Mouse (Mus musculus): Measurements from ENCODE around the gene Paqr9. TPM values are rescaled to one million over a fixed set of nuclear protein-coding genes. Genes with fewer than 3 reads are reported as not detected.

The Paqr9 gene
- polyA plus RNA-seq, 1 experiment from 2014 or later, result 0.09 TPM

GRCm38 (mm10) chr9:95598179-95598721, 38.8 kb downstream of the Paqr9 start:
- no peak overlapping the region for H3K27ac ChIP-seq (ENCODE audit: low read length)
- WGBS, result 33% methylated on average over 19 of the region's 19 CpGs
- H3K4me1 ChIP-seq (ENCODE audit: control insufficient read depth, insufficient read depth, low read length), result no peaks in the 10 kb centered on the region
- H3K9ac ChIP-seq (replicated peaks; ENCODE audit: low read depth, low read length), result no peak overlapping the region
- H3K4me3 ChIP-seq (ENCODE audit: low read depth, low read length), result no peak overlapping the region
- ATAC-seq (ENCODE audit: insufficient number of reproducible peaks, insufficient read depth, low FRiP score, low read depth), result no peak
- no peaks in the 10 kb centered on the region; the same call in 1 of the 2 replicates for H3K27me3 ChIP-seq (ENCODE audit: control insufficient read depth, insufficient read depth, low read length)
- H3K36me3 ChIP-seq (ENCODE audit: control insufficient read depth, insufficient read depth, low read length), result no peaks in the 10 kb centered on the region
- no peaks in the 10 kb centered on the region for H3K9me3 ChIP-seq (ENCODE audit: control insufficient read depth, low read depth, low read length)
- H3K4me2 ChIP-seq (replicated peaks; ENCODE audit: low read depth, low read length), result peak overlapping the region; percentile 37

- Histone ChIP-seq H3K4me1 (ENCODE audit: control insufficient read depth, insufficient read depth, low read length) (no peaks in the 10 kb centered on the region), H3K27ac (ENCODE audit: low read length) (no peak overlapping the region), H3K36me3 (ENCODE audit: control insufficient read depth, insufficient read depth, low read length) (no peaks in the 10 kb centered on the region), H3K9me3 (ENCODE audit: control insufficient read depth, low read depth, low read length) (no peaks in the 10 kb centered on the region), H3K27me3 (ENCODE audit: control insufficient read depth, insufficient read depth, low read length) (no peaks in the 10 kb centered on the region; the same call in 1 of the 2 replicates), H3K9ac (replicated peaks; ENCODE audit: low read depth, low read length) (no peak overlapping the region), H3K4me3 (ENCODE audit: low read depth, low read length) (no peak overlapping the region), H3K4me2 (replicated peaks; ENCODE audit: low read depth, low read length) (no peak overlapping the region)
- no peak for ATAC-seq (ENCODE audit: insufficient number of reproducible peaks, insufficient read depth, low FRiP score, low read depth)
- 86% methylated on average over 4 of the region's 4 CpGs for WGBS
These were observed 39.9 kb downstream of the Paqr9 start for GRCm38 (mm10) chr9:95599399-95599798.

- WGBS, result 62% methylated on average over 3 of the region's 3 CpGs
- Histone ChIP-seq H3K9me3 (ENCODE audit: control insufficient read depth, low read depth, low read length) (no peaks in the 10 kb centered on the region), H3K27me3 (ENCODE audit: control insufficient read depth, insufficient read depth, low read length) (no peaks in the 10 kb centered on the region; the same call in 1 of the 2 replicates), H3K27ac (ENCODE audit: low read length) (no peak overlapping the region), H3K4me1 (ENCODE audit: control insufficient read depth, insufficient read depth, low read length) (no peaks in the 10 kb centered on the region), H3K4me3 (ENCODE audit: low read depth, low read length) (no peak overlapping the region), H3K4me2 (replicated peaks; ENCODE audit: low read depth, low read length) (no peak overlapping the region), H3K9ac (replicated peaks; ENCODE audit: low read depth, low read length) (no peak overlapping the region), H3K36me3 (ENCODE audit: control insufficient read depth, insufficient read depth, low read length) (no peaks in the 10 kb centered on the region)
- no peak for ATAC-seq (ENCODE audit: insufficient number of reproducible peaks, insufficient read depth, low FRiP score, low read depth)
These were observed 43.4 kb downstream of the Paqr9 start for GRCm38 (mm10) chr9:95602849-95603248.

- Histone ChIP-seq H3K27ac (ENCODE audit: low read length) (no peak overlapping the region), H3K4me2 (replicated peaks; ENCODE audit: low read depth, low read length) (no peak overlapping the region), H3K4me3 (ENCODE audit: low read depth, low read length) (no peak overlapping the region), H3K4me1 (ENCODE audit: control insufficient read depth, insufficient read depth, low read length) (no peaks in the 10 kb centered on the region), H3K27me3 (ENCODE audit: control insufficient read depth, insufficient read depth, low read length) (no peaks in the 10 kb centered on the region; the same call in 1 of the 2 replicates), H3K9ac (replicated peaks; ENCODE audit: low read depth, low read length) (no peak overlapping the region), H3K9me3 (ENCODE audit: control insufficient read depth, low read depth, low read length) (no peaks in the 10 kb centered on the region), H3K36me3 (ENCODE audit: control insufficient read depth, insufficient read depth, low read length) (no peaks in the 10 kb centered on the region)
- WGBS, result 85% methylated on average over 9 of the region's 9 CpGs
- no peak for ATAC-seq (ENCODE audit: insufficient number of reproducible peaks, insufficient read depth, low FRiP score, low read depth)
These were observed 43.9 kb downstream of the Paqr9 start for GRCm38 (mm10) chr9:95603316-95603715.

GRCm38 (mm10) chr9:95607196-95607595, 47.7 kb downstream of the Paqr9 start:
- no peak for ATAC-seq (ENCODE audit: insufficient number of reproducible peaks, insufficient read depth, low FRiP score, low read depth)
- H3K27me3 ChIP-seq (ENCODE audit: control insufficient read depth, insufficient read depth, low read length), result no peaks in the 10 kb centered on the region
- no peak overlapping the region for H3K9ac ChIP-seq (replicated peaks; ENCODE audit: low read depth, low read length)
- no peaks in the 10 kb centered on the region for H3K9me3 ChIP-seq (ENCODE audit: control insufficient read depth, low read depth, low read length)
- H3K4me3 ChIP-seq (ENCODE audit: low read depth, low read length), result no peak overlapping the region
- no peaks in the 10 kb centered on the region for H3K36me3 ChIP-seq (ENCODE audit: control insufficient read depth, insufficient read depth, low read length)
- no peak overlapping the region for H3K27ac ChIP-seq (ENCODE audit: low read length)
- H3K4me2 ChIP-seq (replicated peaks; ENCODE audit: low read depth, low read length), result no peak overlapping the region
- no peaks in the 10 kb centered on the region for H3K4me1 ChIP-seq (ENCODE audit: control insufficient read depth, insufficient read depth, low read length)
- 58% methylated on average over 5 of the region's 5 CpGs for WGBS

- Histone ChIP-seq H3K27ac (ENCODE audit: low read length) (no peak overlapping the region), H3K9me3 (ENCODE audit: control insufficient read depth, low read depth, low read length) (no peaks in the 10 kb centered on the region), H3K9ac (replicated peaks; ENCODE audit: low read depth, low read length) (no peak overlapping the region), H3K4me2 (replicated peaks; ENCODE audit: low read depth, low read length) (no peak overlapping the region), H3K4me3 (ENCODE audit: low read depth, low read length) (no peak overlapping the region), H3K27me3 (ENCODE audit: control insufficient read depth, insufficient read depth, low read length) (no peaks in the 10 kb centered on the region), H3K4me1 (ENCODE audit: control insufficient read depth, insufficient read depth, low read length) (no peaks in the 10 kb centered on the region), H3K36me3 (ENCODE audit: control insufficient read depth, insufficient read depth, low read length) (no peaks in the 10 kb centered on the region)
- 75% methylated on average over 8 of the region's 8 CpGs for WGBS
- no peak for ATAC-seq (ENCODE audit: insufficient number of reproducible peaks, insufficient read depth, low FRiP score, low read depth)
These were observed 52.9 kb downstream of the Paqr9 start for GRCm38 (mm10) chr9:95612246-95612768.

- Histone ChIP-seq H3K9me3 (ENCODE audit: control insufficient read depth, low read depth, low read length) (no peaks in the 10 kb centered on the region), H3K27me3 (ENCODE audit: control insufficient read depth, insufficient read depth, low read length) (no peaks in the 10 kb centered on the region), H3K27ac (ENCODE audit: low read length) (no peak overlapping the region), H3K4me1 (ENCODE audit: control insufficient read depth, insufficient read depth, low read length) (no peaks in the 10 kb centered on the region), H3K36me3 (ENCODE audit: control insufficient read depth, insufficient read depth, low read length) (no peaks in the 10 kb centered on the region), H3K4me2 (replicated peaks; ENCODE audit: low read depth, low read length) (0 out of 2 replicates have a peak overlapping the region, but pooled peaks have one; percentile 14), H3K4me3 (ENCODE audit: low read depth, low read length) (no peak overlapping the region), H3K9ac (replicated peaks; ENCODE audit: low read depth, low read length) (no peak overlapping the region)
- ATAC-seq (ENCODE audit: insufficient number of reproducible peaks, insufficient read depth, low FRiP score, low read depth), result no peak
- WGBS, result 23% methylated on average over 8 of the region's 9 CpGs
These were observed 54.1 kb downstream of the Paqr9 start for GRCm38 (mm10) chr9:95613426-95614127.

- whole genome bisulfite sequencing, result 71% methylated on average over 14 of the region's 14 CpGs
- H3K4me2 ChIP-seq (replicated peaks; ENCODE audit: low read depth, low read length), result no peak overlapping the region
- no peaks in the 10 kb centered on the region for H3K9me3 ChIP-seq (ENCODE audit: control insufficient read depth, low read depth, low read length)
These were observed 55.6 kb downstream of the Paqr9 start for GRCm38 (mm10) chr9:95614861-95615615.

More at GRCm38 (mm10) chr9:95614861-95615615, 55.6 kb downstream of the Paqr9 start:
- H3K36me3 ChIP-seq (ENCODE audit: control insufficient read depth, insufficient read depth, low read length), result no peaks in the 10 kb centered on the region
- no peak overlapping the region for H3K9ac ChIP-seq (replicated peaks; ENCODE audit: low read depth, low read length)
- H3K27ac ChIP-seq (ENCODE audit: low read length), result no peak overlapping the region
- ATAC-seq (ENCODE audit: insufficient number of reproducible peaks, insufficient read depth, low FRiP score, low read depth), result no peak
- H3K4me3 ChIP-seq (ENCODE audit: low read depth, low read length), result no peak overlapping the region
- no peaks in the 10 kb centered on the region for H3K4me1 ChIP-seq (ENCODE audit: control insufficient read depth, insufficient read depth, low read length)
- no peaks in the 10 kb centered on the region for H3K27me3 ChIP-seq (ENCODE audit: control insufficient read depth, insufficient read depth, low read length)

All from stomach, embryonic 14.5 days (tissue).